Mouse (Mus musculus) gastrocnemius, adult 8-10 months (tissue): ENCODE data around the gene Pcp4l1. TPM values are rescaled to one million over a fixed set of nuclear protein-coding genes. Genes with fewer than 3 reads are reported as not detected.
"Not testable (repeated sequence)": the region's sequence is repeated elsewhere in the genome, so short reads cannot be mapped to it uniquely, and the experiment has no call there.

Experiments
- DNase-seq, 2 experiments: peaks; one replicate each; pipeline ENCODE4 v3.0.0; 2022; ENCODE audit warnings: low spot score in 2 of 2
- total RNA-seq, 4 experiments: library from RNA; stranded (reverse); gene quantifications; 2 replicates each; pipeline ENCODE4 v1.2.4; 2022

Pcp4l1 gene
- 10 to 100 TPM; 40.2 to 94.7 (median 71.0) TPM for total RNA-seq

DNA sequence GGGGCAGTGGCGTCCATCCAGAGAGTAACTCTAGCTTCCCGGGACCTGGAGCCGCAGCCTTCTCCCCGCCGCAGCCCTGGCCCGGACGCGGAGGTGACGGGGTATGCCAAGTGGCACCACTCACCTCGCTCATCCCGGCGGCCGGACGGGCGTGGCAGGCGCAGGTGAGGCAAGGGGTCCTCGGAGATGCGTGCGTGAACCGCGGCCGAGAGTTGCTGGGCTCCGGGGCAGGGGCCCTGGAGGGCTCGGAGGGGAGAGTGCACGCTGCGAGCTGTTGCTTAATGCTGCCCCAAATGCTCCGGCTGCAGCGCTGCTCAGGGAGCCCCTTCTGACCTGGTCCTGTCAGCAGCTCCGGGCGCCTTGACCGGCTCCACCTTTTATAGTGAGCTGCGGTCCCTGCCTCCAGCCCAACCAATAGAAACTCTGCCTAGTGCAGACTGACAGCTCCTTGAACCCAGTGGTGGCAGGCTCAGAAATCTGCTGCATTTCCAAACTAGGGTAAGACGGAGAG lies at the start of gene Pcp4l1:
Gene Pcp4l1, minus strand, starts transcription at position 382 of the 511 bp plus-strand sequence.
- peak; percentile 50 to 54 for DNase-seq

- DNase-seq = no peak
These were observed 49.3 kb upstream of the Pcp4l1 start for GRCm38 (mm10) chr1:171245353-171245752.

GRCm38 (mm10) chr1:171241952-171242351 lies 45.9 kb upstream of the Pcp4l1 start:
- not testable (repeated sequence) for DNase-seq

GRCm38 (mm10) chr1:171240911-171241310 lies 44.8 kb upstream of the Pcp4l1 start:
- DNase-seq = no peak

DNA sequence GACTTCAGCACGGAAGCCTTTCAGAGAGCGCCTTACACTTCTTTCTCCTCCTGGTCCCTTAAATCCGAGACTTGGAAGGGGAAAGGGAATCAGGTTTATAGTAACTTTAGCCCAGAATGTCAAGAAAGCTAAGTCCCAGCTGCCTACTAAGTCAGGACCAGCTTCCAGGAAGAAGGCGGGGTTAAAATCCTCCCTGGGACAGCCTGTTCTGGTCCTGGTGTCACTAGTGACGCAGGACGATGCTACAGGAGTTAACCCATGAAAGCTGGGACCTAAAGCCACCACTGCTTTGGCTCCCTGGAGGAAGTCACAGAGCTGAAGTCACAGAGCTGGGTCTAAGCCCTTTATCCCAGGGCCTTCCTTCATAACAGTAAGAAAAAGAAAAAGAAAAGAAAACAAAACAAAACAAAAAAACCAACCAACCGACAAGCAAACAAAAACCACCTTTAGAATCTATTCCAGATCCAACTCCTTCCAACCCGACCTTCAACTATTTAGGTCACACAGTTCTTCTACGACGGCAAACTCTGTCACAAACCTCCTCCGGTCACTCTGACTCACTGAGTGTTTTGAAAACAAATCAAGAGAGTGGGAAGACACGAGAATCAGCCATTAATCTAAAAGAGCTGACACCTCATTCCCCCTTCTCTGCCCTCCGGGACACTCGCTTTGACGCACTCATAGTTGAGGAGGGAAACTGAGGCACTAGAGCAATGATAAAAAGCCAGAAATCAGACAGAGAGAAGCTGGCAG lies 44.1 kb upstream of the Pcp4l1 start:
- DNase-seq = peak; percentile 60 to 66

DNA sequence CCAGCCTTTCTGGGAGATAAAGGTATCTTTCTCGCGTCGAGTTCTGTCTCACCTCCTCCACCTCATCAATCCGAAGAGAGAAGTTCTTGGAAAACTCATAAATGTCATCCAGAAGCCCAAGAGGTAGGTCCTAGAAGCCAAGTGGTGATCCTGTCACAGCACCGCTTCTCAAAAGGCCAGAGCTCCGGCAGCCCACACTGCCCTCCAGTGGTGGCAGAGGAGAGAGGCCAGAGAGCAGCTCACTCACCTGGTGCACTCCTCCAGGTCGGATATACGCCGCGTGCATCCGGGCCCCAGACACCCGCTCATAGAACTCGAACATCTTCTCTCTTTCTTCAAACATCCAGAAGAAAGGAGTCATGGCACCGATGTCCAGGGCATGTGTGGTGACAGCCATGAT lies 42.4 kb upstream of the Pcp4l1 start:
- DNase-seq = peak; percentile 57 to 58

DNA sequence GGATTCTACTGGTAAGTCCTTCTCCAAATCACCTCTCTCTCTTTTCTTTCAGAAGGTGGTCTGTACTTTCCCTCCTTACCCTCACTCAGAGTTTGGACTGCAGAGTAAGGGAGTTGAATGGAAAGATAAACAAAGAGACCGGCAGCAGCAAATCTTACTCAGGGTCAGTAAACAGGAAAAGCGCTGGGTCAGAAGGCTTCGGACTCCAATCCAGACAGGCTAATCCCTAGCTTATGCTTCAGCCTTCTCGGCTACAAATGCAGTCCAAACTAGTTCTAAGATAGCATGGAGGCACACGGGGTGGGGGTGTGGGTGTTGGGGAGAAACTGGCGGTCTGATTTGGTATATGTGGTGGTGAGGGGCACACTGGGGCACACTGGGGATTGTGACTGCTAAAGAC lies 41.4 kb upstream of the Pcp4l1 start:
- no peak for DNase-seq

- DNase-seq = no peak
These were observed 39.7 kb upstream of the Pcp4l1 start for GRCm38 (mm10) chr1:171235791-171236190.

GRCm38 (mm10) chr1:171234538-171234937 lies 38.5 kb upstream of the Pcp4l1 start:
- no peak for DNase-seq

GRCm38 (mm10) chr1:171234126-171234525 lies 38.1 kb upstream of the Pcp4l1 start, which contains the start of gene Fcer1g:
Fcer1g (minus strand) TSS chr1:171234365.
- no peak for DNase-seq

- DNase-seq = no peak
These were observed 37.0 kb upstream of the Pcp4l1 start for GRCm38 (mm10) chr1:171232800-171233730.

- no peak for DNase-seq
These were observed 36.3 kb upstream of the Pcp4l1 start for GRCm38 (mm10) chr1:171232348-171232747.

GRCm38 (mm10) chr1:171231844-171232243 lies 35.8 kb upstream of the Pcp4l1 start:
- DNase-seq = no peak

GRCm38 (mm10) chr1:171230215-171230614 lies 34.1 kb upstream of the Pcp4l1 start:
- DNase-seq = no peak

GRCm38 (mm10) chr1:171229750-171230149 lies 33.7 kb upstream of the Pcp4l1 start:
- DNase-seq = no peak

DNA sequence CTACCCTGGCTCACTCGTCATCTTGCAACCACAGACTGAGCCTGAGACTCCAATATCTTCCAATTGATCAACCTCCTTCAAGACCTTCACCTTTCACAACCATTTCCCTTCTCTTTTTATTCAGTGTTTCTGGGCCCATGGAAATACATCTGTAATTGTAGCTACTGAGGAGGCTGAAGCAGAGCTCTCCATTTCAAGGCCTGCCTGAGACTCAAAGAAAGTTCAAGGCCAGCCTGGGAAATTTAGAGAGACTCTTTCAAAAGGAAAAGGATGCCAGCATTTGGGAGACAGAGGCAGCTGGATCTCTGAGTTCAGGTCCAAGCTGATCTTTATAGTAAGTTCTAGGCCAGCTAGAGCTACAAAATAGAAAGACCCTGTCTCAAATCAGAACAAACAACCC lies 31.8 kb upstream of the Pcp4l1 start:
- no peak for DNase-seq

GRCm38 (mm10) chr1:171226780-171227179 lies 30.7 kb upstream of the Pcp4l1 start:
- DNase-seq = no peak

GRCm38 (mm10) chr1:171224857-171225256 lies 28.8 kb upstream of the Pcp4l1 start, which contains the start of gene Apoa2:
Apoa2 (plus strand) TSS chr1:171225054.
- no peak for DNase-seq

DNA sequence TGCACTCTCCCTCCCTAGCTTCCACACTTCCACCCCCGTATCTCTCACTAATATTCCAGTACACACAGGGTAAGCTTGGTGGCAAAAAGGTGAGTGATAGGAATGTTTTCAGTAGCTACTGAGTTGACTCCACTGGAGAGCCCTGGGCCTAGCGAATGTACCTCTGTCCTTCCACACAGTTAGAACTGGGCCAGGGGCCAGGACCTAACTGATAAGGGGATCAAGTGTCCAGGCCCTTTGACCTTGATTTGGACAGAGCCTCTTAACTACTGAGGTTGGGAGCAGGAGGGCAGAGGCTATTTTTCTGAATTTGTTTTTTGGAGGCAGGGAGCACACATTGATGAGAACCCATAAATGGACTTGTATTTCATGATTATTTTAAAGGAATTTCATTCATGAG lies 27.7 kb upstream of the Pcp4l1 start:
- DNase-seq = no peak

DNA sequence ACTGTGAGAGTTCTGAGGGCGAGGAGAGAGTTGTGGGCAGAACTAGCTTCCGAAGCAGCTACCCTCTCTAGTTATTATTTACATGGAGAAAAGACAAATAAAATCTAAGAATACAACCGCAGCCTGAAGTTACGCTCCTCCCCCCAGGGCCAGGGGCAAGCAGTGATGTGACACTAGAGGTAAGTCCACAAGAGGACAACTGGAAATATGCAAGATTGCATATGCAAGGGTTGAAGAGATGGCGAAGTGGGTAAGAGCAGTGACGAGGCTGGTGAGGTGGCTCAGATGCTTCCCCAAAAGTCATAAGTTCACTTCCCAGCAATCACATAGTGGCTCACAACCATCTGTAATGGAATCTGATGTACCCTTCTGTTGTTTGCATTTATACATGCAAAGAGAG lies 27.1 kb upstream of the Pcp4l1 start:
- DNase-seq = no peak

DNA sequence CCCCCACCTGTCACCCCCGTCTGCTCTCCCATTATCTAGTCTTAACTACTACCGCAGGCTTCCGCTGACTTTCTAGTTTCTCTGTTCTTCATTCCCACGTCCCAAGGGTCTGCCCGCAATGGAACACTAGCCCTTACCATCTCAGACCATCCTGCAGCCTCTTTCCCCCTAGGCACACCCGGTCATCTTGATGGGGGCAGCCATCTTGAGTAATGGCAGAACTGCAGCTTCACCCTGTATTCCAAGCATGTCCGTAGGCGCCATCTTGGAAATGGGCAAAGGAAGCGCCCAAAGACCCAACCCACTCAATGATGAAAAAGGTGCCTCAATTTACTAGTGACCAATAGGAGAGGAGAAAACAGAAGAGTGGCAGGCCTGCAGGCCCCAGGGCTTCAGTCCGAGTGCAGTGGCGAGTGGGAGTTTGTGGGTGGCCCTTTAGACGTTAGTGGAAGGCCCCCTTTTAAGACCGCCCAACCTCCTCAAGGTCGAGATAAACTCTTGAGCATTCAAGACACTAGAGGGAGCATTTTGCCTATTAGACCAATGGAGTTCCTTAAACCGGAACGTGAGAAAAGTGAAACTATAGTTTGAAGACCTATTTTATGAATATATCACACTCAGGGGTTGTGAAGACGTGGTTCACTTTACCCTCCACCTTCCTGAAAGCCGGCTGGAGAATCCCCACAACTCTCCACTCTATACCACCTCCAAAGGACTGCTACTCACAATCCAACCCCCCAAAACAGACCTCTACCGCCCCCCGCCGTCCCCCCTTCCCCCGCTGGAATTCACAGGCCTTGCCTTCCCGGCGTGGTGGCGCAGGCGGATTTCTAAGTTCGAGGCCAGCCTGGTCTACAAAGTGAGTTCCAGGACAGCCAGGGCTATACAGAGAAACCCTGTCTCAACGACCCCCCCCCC lies 26.4 kb upstream of the Pcp4l1 start, which contains the start of gene Tomm40l:
Gene Tomm40l, minus strand, starts transcription at position 277 of the 918 bp plus-strand sequence.
- peak; percentile 93 to 97 for DNase-seq
